Mouse (Mus musculus): Measurements from ENCODE around the gene Grtp1. TPM values are rescaled to one million over a fixed set of nuclear protein-coding genes. Genes with fewer than 3 reads are reported as not detected.

Grtp1 gene
- 13.8 and 14.0 TPM in 2 replicates for polyA plus RNA-seq (2016; fragmentation: Nextera tagmentation; extraction: Ambion mirVana)

- peak within 1 kb of the TSS; percentile 98 for H3K27ac ChIP-seq
- peak within 1 kb of the TSS; percentile 90 for H3K9ac ChIP-seq
- H3K4me2 ChIP-seq = peak within 1 kb of the TSS; percentile 98
- peak; percentile 55 for ATAC-seq
- H3K36me3 ChIP-seq = peaks cover 13% of the 10 kb centered on the region
- peaks cover 20% of the 10 kb centered on the region; the same call in 1 of the 2 replicates for H3K27me3 ChIP-seq (replicated peaks)
- H3K9me3 ChIP-seq (replicated peaks) = no peaks in the 10 kb centered on the region
- H3K4me3 ChIP-seq = peak within 1 kb of the TSS; percentile 93
- under 1% methylated on average over 53 of the region's 58 CpGs for whole genome bisulfite sequencing (ENCODE audit: insufficient replicate concordance)
- peaks cover 71% of the 10 kb centered on the region for H3K4me1 ChIP-seq
Measured at GRCm38 (mm10) chr8:13200301-13201012, at the start of gene Grtp1. Gene Grtp1, minus strand, starts transcription at chr8:13200620.

DNA sequence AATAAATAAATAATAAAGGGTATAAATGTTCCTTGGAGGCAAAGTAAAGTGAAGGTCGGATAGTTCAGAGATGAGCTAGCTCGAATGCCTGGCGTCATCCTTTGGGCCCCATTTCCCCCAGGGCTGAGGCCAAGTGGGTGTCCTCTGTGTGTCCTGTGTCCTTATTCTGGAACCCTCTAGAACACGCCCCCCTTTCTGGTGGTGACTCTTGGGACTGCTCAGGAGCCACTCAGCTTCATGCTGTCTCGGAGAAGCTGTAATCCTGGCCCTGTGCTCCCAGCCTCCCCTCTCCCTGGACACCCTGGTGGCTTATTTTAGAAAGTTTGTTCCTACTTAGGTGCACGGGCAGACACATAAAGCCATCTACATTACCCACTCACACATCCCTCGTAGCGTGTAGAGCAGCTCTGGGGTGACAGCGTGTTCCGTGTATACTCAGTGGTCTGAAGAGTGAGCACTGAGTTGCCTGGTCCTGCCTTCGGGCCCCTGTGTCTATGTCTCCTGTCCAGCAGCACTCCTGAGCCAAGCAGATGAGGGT lies 44.0 kb upstream of the Grtp1 start:
- Histone ChIP-seq H3K9me3 (replicated peaks) (no peaks in the 10 kb centered on the region), H3K4me2 (no peak overlapping the region), H3K4me1 (no peaks in the 10 kb centered on the region), H3K27ac (no peak overlapping the region), H3K36me3 (no peaks in the 10 kb centered on the region), H3K9ac (no peak overlapping the region), H3K4me3 (no peak overlapping the region), H3K27me3 (replicated peaks) (peaks cover 18% of the 10 kb centered on the region; the same call in 1 of the 2 replicates)
- WGBS (ENCODE audit: insufficient replicate concordance) = 70% methylated on average over 11 of the region's 11 CpGs
- no peak for ATAC-seq

- ATAC-seq = no peak
- Histone ChIP-seq H3K4me3 (no peak overlapping the region), H3K27me3 (replicated peaks) (peaks cover 18% of the 10 kb centered on the region; the same call in 1 of the 2 replicates), H3K4me1 (no peaks in the 10 kb centered on the region), H3K9ac (no peak overlapping the region), H3K9me3 (replicated peaks) (no peaks in the 10 kb centered on the region), H3K36me3 (no peaks in the 10 kb centered on the region), H3K4me2 (no peak overlapping the region), H3K27ac (no peak overlapping the region)
- WGBS (ENCODE audit: insufficient replicate concordance) = 65% methylated on average over 10 of the region's 10 CpGs
Measured at GRCm38 (mm10) chr8:13242985-13243870, 42.8 kb upstream of the Grtp1 start.

DNA sequence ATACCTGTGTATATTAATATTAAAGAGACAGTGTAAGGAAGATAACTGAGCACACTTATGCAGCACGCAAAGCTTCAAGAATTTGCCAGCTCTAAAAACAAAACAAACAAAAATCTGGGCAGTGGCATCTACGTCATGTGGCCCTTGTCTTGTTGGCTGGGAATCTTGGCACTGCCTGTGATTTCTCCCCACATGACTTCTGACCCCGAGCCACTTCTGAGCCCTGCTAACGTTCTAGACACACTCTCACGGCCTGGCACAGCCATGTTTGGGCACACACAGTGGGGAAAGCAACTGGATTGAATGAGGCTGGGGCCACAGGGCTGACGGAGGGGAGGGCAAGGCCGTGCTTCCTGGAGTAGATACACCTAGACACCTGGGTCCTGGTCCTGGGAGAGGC lies 40.3 kb upstream of the Grtp1 start:
- no peak overlapping the region for H3K4me2 ChIP-seq
- H3K27ac ChIP-seq = no peak overlapping the region
- H3K9ac ChIP-seq = no peak overlapping the region
- 64% methylated on average over 7 of the region's 7 CpGs for WGBS (ENCODE audit: insufficient replicate concordance)
- H3K9me3 ChIP-seq (replicated peaks) = no peaks in the 10 kb centered on the region
- no peak for ATAC-seq
- H3K4me3 ChIP-seq = no peak overlapping the region
- H3K4me1 ChIP-seq = no peaks in the 10 kb centered on the region
- peaks cover 20% of the 10 kb centered on the region; the same call in 1 of the 2 replicates for H3K27me3 ChIP-seq (replicated peaks)
- H3K36me3 ChIP-seq = no peaks in the 10 kb centered on the region

- no peaks in the 10 kb centered on the region for H3K36me3 ChIP-seq
- no peaks in the 10 kb centered on the region for H3K4me1 ChIP-seq
- no peaks in the 10 kb centered on the region for H3K9me3 ChIP-seq (replicated peaks)
- H3K4me3 ChIP-seq = no peak overlapping the region
- WGBS (ENCODE audit: insufficient replicate concordance) = 75% methylated on average over 9 of the region's 9 CpGs
- no peak overlapping the region for H3K4me2 ChIP-seq
- peaks cover 25% of the 10 kb centered on the region; the same call in 1 of the 2 replicates for H3K27me3 ChIP-seq (replicated peaks)
- H3K9ac ChIP-seq = no peak overlapping the region
- no peak for ATAC-seq
- H3K27ac ChIP-seq = no peak overlapping the region
Measured at GRCm38 (mm10) chr8:13240055-13240454, 39.6 kb upstream of the Grtp1 start.

DNA sequence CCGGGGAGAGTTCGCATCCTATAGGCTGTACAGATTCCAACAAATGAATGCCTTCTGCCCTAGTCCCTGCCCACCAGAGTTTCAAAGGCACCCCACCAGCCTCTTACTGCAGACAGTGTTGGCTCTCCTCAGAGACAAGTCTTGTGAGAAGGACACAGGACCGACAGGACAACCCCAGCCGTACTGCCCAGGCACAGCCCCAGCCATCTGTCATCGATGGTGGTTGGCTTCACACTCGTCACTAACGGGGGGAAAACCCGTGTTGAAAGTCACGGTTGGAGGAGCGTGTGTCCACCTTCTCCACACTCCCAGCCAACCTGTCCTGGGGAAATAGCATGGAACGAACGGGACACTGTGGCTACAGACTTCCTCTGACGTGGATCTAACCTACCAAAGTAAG lies 34.4 kb upstream of the Grtp1 start:
- WGBS (ENCODE audit: insufficient replicate concordance) = 74% methylated on average over 13 of the region's 13 CpGs
- no peaks in the 10 kb centered on the region for H3K4me1 ChIP-seq
- no peak for ATAC-seq

GRCm38 (mm10) chr8:13230471-13230870 lies 30.1 kb upstream of the Grtp1 start:
- Histone ChIP-seq H3K27me3 (replicated peaks) (peaks cover 45% of the 10 kb centered on the region), H3K4me1 (no peaks in the 10 kb centered on the region), H3K9me3 (replicated peaks) (no peaks in the 10 kb centered on the region), H3K27ac (no peak overlapping the region), H3K36me3 (no peaks in the 10 kb centered on the region), H3K4me3 (no peak overlapping the region), H3K9ac (no peak overlapping the region), H3K4me2 (no peak overlapping the region)
- ATAC-seq = no peak
- WGBS (ENCODE audit: insufficient replicate concordance) = 72% methylated on average over 4 of the region's 4 CpGs

More for the DNA sequence above, 34.4 kb upstream of the Grtp1 start:
- no peak overlapping the region for H3K9ac ChIP-seq
- no peak overlapping the region for H3K27ac ChIP-seq
- no peaks in the 10 kb centered on the region for H3K9me3 ChIP-seq (replicated peaks)
- H3K36me3 ChIP-seq = no peaks in the 10 kb centered on the region
- H3K4me3 ChIP-seq = no peak overlapping the region
- peaks cover 36% of the 10 kb centered on the region for H3K27me3 ChIP-seq (replicated peaks)
- no peak overlapping the region for H3K4me2 ChIP-seq

DNA sequence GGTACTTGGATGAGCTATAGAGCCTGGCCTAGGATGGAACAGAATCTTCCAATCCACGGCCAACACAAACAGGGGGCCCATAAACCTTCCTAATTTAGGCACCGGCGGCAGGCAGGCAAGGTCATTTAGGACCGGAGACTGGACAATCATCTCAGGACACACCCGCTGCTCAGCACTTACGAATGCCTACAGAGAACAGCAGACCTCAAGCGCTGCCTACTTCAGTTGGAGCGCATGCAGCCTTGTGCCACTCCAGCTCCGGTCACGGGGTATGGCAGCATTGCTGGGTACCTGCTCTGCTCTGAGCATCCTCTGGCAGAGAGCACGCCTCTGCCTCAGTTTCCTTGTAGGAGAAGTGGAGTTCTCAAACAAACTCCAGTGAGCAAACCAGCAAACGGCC lies 29.4 kb upstream of the Grtp1 start:
- H3K4me2 ChIP-seq = no peak overlapping the region
- 77% methylated on average over 12 of the region's 12 CpGs for WGBS (ENCODE audit: insufficient replicate concordance)

DNA sequence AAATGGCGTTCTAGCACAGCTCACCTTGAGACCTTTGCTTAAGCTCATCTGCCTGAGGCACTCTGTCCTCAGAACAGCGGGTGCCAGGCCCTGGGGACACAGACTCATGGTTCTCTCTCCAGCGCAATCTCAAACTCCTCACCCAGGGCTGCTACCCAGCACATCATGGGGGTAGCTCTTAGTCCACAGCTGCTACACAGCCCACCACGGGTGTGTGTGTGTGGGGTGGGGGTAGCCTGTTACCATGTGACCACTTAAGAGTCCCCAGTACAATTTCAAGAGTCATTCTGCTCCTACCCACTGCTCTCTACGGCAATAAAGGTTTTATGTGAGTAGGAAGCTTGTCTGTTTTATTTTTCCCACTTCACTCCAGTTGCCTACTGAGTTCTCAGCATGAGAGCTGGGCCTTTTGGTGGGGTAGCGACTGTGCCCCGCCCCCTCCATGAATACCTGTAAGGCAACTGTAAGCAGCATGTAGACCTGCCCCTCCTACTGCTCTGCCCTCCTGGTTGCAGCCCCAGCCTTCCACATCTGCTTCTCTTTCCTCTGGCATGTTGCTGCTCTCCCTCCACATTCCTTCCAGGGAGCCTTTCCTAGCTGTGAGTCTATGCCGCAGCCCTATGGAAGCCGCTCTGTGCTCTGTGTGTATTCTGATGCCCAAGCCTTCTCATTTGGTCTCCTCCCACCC lies 28.6 kb upstream of the Grtp1 start:
- Histone ChIP-seq H3K9me3 (replicated peaks) (no peaks in the 10 kb centered on the region), H3K4me1 (no peaks in the 10 kb centered on the region), H3K4me3 (no peak overlapping the region), H3K27me3 (replicated peaks) (peaks cover 45% of the 10 kb centered on the region), H3K27ac (no peak overlapping the region), H3K4me2 (no peak overlapping the region), H3K9ac (no peak overlapping the region), H3K36me3 (no peaks in the 10 kb centered on the region)
- WGBS (ENCODE audit: insufficient replicate concordance) = 43% methylated on average over 9 of the region's 9 CpGs
- no peak for ATAC-seq

More for the DNA sequence above, 29.4 kb upstream of the Grtp1 start:
- Histone ChIP-seq H3K9ac (no peak overlapping the region), H3K36me3 (no peaks in the 10 kb centered on the region), H3K27me3 (replicated peaks) (peaks cover 45% of the 10 kb centered on the region), H3K27ac (no peak overlapping the region), H3K9me3 (replicated peaks) (no peaks in the 10 kb centered on the region), H3K4me1 (no peaks in the 10 kb centered on the region), H3K4me3 (no peak overlapping the region)
- no peak for ATAC-seq

- no peak for ATAC-seq
Measured at GRCm38 (mm10) chr8:13227184-13227583, 26.8 kb upstream of the Grtp1 start.

DNA sequence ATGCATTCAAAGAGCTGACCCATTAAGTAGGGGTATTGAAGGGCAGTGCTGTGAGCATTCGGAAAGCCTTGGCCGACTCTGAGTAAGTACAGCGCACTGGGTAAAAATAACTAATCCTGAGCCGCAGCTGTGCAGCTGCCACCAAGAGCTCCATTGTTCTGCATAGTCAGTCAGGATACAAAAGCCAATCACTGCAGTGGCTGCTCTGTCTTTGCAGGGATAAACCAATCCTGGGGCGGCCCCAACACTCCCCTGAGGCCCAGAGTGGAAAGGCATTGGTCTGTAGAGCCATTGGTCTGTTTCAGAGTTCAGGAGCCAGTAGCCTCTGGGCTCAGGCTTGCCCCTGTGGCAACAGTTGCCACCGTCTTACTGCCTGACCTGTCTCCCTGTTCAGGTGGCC lies 25.9 kb upstream of the Grtp1 start:
- WGBS (ENCODE audit: insufficient replicate concordance) = 69% methylated on average over 6 of the region's 6 CpGs
- Histone ChIP-seq H3K4me2 (no peak overlapping the region), H3K9ac (no peak overlapping the region), H3K36me3 (no peaks in the 10 kb centered on the region), H3K27me3 (replicated peaks) (peaks cover 62% of the 10 kb centered on the region), H3K4me3 (no peak overlapping the region), H3K27ac (no peak overlapping the region), H3K9me3 (replicated peaks) (no peaks in the 10 kb centered on the region), H3K4me1 (no peaks in the 10 kb centered on the region)
- no peak for ATAC-seq

More at GRCm38 (mm10) chr8:13227184-13227583, 26.8 kb upstream of the Grtp1 start:
- no peak overlapping the region for H3K9ac ChIP-seq
- 32% methylated on average over 3 of the region's 3 CpGs for WGBS (ENCODE audit: insufficient replicate concordance)
- no peak overlapping the region for H3K4me2 ChIP-seq
- no peaks in the 10 kb centered on the region for H3K4me1 ChIP-seq
- peaks cover 53% of the 10 kb centered on the region for H3K27me3 ChIP-seq (replicated peaks)
- H3K4me3 ChIP-seq = no peak overlapping the region
- H3K27ac ChIP-seq = no peak overlapping the region
- H3K36me3 ChIP-seq = no peaks in the 10 kb centered on the region
- H3K9me3 ChIP-seq (replicated peaks) = no peaks in the 10 kb centered on the region

All from liver, embryonic 12.5 days (tissue).